Mouse (Mus musculus): Measurements from ENCODE around the gene Mrps26. TPM values are rescaled to one million over a fixed set of nuclear protein-coding genes. Genes with fewer than 3 reads are reported as not detected.

Gene Mrps26
- polyA plus RNA-seq, 1 experiment = 8.8 TPM

DNA sequence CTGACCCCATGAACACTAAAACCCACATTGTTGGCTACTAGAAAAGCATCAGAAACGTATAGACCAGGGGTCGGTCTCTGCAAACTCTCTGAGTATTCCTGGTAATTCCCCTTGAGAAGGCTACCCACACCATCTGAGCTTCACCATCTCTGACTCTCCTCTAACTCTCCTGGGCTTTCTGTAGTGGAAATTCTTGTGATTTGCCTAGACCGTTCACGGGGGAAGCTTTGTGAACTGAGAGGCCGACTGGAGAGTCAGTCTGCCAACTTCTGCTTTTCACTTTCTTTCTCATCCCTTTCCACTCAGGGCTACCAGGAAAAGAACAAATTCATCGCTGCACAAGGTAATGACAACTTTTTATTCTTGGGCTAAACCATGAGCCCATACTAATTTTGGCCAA is 28.5 kb upstream of the Mrps26 start:
- peaks cover 84% of the 10 kb centered on the region for H3K36me3 ChIP-seq (ENCODE audit: control insufficient read depth)
- H3K4me3 ChIP-seq (replicated peaks) = no peak overlapping the region

DNA sequence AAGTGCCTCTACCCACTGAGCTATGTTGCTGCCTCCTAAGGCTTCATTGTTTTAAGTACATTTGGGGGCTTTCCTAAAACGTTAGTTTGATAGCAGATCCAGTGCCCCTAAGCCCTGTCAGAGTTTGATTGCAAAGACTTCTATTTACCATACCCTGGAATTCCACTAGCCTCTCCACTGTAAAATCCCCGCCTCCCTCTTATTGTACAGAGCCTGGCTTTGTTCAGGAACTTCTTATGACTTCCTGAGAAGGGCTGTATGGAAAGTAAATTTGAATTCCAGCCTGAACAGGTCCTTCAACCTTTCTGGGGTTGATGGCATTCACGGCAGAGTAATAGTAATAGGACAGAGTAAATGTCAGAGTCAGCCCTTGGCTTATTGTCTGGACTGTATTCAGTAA is 26.7 kb upstream of the Mrps26 start:
- no peaks in the 10 kb centered on the region for H3K9me3 ChIP-seq (ENCODE audit: control insufficient read depth, low read length)
- H3K36me3 ChIP-seq (ENCODE audit: control insufficient read depth) = peaks cover 90% of the 10 kb centered on the region
- no peaks in the 10 kb centered on the region for H3K4me1 ChIP-seq (ENCODE audit: control insufficient read depth)
- no peak overlapping the region for H3K4me3 ChIP-seq (replicated peaks)
- H3K27me3 ChIP-seq (ENCODE audit: control insufficient read depth) = no peaks in the 10 kb centered on the region
- TF ChIP-seq GATA1 (IDR thresholded peaks at IDR 0.05; ENCODE audit: low read length) (no peak), TAL1 (IDR thresholded peaks at IDR 0.05; ENCODE audit: low read length) (no peak)

More for the DNA sequence above, 28.5 kb upstream of the Mrps26 start:
- no peaks in the 10 kb centered on the region for H3K27me3 ChIP-seq (ENCODE audit: control insufficient read depth)
- H3K9me3 ChIP-seq (ENCODE audit: control insufficient read depth, low read length) = no peaks in the 10 kb centered on the region
- no peak for TF ChIP-seq TAL1 (IDR thresholded peaks at IDR 0.05; ENCODE audit: low read length)
- TF ChIP-seq GATA1 (IDR thresholded peaks at IDR 0.05; ENCODE audit: low read length) = no peak
- no peaks in the 10 kb centered on the region for H3K4me1 ChIP-seq (ENCODE audit: control insufficient read depth)

DNA sequence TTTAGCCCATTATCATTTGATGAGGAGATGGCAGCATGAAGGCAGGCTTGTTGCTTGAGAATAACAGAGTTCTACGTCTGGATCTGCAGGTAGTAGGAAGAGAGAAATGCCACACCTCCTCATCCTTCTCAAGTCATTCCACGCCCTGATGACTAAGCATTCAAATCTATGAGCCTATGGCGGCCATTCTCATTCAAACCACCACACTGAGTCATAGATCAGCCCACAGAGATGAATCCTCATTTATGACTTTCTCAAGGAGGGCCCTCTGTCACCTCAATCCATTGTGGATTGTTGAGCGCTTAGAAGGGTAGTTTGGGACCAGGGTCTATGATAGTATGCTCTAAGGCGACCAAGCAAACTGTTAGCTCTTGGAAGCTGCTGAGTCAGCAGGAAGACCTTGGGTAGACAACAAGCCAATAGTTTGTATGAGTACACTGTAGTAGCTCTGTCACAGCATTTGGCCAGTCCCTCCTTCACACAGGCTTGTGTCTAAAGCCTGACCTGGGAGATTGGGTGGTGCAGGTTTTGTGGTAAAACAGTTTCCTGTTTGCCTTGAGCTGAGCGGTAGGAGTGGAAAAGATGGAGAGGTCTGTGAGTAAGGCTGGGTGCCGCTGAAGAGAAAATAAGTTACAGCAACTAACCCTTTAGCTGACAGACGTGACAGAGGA is 24.5 kb upstream of the Mrps26 start:
- no peaks in the 10 kb centered on the region for H3K9me3 ChIP-seq (ENCODE audit: control insufficient read depth, low read length)
- no peaks in the 10 kb centered on the region for H3K27me3 ChIP-seq (ENCODE audit: control insufficient read depth)
- no peaks in the 10 kb centered on the region for H3K4me1 ChIP-seq (ENCODE audit: control insufficient read depth)
- peaks cover 93% of the 10 kb centered on the region for H3K36me3 ChIP-seq (ENCODE audit: control insufficient read depth)
- TF ChIP-seq GATA1 (IDR thresholded peaks at IDR 0.05; ENCODE audit: low read length) (no peak), TAL1 (IDR thresholded peaks at IDR 0.05; ENCODE audit: low read length) (no peak)
- H3K4me3 ChIP-seq (replicated peaks) = no peak overlapping the region

DNA sequence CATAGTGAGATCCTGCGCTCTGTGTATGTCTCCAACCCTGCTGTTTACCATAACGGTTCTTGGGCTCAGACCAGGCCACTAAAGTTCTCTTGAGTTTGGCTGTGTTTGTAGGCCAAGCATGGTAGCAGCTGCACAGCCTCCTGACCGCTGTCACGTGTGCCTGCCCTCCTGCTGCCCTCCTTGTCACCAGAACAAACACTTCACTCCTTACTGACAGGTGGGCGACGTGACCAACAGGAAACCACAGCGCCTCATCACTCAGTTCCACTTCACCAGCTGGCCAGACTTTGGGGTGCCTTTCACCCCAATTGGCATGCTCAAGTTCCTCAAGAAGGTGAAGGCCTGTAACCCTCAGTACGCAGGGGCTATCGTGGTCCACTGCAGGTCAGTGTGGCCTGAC is 23.3 kb upstream of the Mrps26 start:
- peaks cover 95% of the 10 kb centered on the region for H3K36me3 ChIP-seq (ENCODE audit: control insufficient read depth)
- no peak overlapping the region for H3K4me3 ChIP-seq (replicated peaks)
- no peak for TF ChIP-seq TAL1 (IDR thresholded peaks at IDR 0.05; ENCODE audit: low read length)
- no peak for TF ChIP-seq GATA1 (IDR thresholded peaks at IDR 0.05; ENCODE audit: low read length)
- H3K9me3 ChIP-seq (ENCODE audit: control insufficient read depth, low read length) = no peaks in the 10 kb centered on the region
- H3K27me3 ChIP-seq (ENCODE audit: control insufficient read depth) = no peaks in the 10 kb centered on the region
- H3K4me1 ChIP-seq (ENCODE audit: control insufficient read depth) = peaks cover under 1% of the 10 kb centered on the region

DNA sequence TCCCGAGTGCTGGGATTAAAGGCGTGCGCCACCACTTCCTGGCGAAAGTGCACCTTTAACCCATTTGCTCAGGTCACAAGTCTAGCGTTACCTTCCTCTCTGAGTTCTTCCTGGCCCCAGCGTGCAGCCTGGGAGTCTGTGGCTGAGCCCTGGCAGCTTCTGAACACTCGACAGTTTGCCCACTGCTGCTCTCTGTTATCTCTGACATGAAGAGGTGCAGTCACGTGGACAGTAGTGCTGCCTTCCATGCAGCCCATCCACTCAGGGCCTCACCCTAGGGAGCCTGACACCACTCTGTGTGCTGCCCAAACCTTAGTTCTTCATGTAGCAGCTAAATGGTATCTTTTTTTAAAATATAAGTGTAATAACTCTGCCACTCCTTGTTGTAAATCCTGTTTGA is 16.6 kb upstream of the Mrps26 start:
- Histone ChIP-seq H3K4me1 (ENCODE audit: control insufficient read depth) (peaks cover 13% of the 10 kb centered on the region), H3K9me3 (ENCODE audit: control insufficient read depth, low read length) (no peaks in the 10 kb centered on the region), H3K36me3 (ENCODE audit: control insufficient read depth) (peaks cover 95% of the 10 kb centered on the region), H3K4me3 (replicated peaks) (no peak overlapping the region), H3K27me3 (ENCODE audit: control insufficient read depth) (no peaks in the 10 kb centered on the region)
- TF ChIP-seq TAL1 (IDR thresholded peaks at IDR 0.05; ENCODE audit: low read length) (no peak), GATA1 (IDR thresholded peaks at IDR 0.05; ENCODE audit: low read length) (no peak)

DNA sequence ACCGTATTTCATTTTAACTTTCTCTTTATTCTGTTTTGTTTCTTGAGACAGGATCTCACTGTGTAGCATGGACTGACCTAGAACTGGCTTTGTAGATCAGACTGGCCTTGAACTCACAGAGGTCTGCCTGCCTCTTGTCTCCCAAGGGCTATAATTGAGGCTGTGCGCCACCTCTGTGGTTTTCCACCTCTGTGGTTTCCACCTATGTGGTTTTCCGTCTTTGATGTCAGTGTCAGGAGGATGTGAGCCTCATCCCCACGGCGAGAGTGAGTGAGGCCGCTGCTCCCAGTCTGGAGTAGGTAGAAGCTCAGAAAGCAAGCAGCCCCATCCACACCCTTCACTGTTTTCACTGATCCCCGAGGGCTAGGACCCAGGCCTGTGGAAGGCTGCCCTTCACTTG is 8.7 kb upstream of the Mrps26 start:
- Histone ChIP-seq H3K27me3 (ENCODE audit: control insufficient read depth) (no peaks in the 10 kb centered on the region), H3K36me3 (ENCODE audit: control insufficient read depth) (peaks cover 73% of the 10 kb centered on the region), H3K4me1 (ENCODE audit: control insufficient read depth) (no peaks in the 10 kb centered on the region; the same call in none of the 2 replicates), H3K4me3 (replicated peaks) (no peak overlapping the region), H3K9me3 (ENCODE audit: control insufficient read depth, low read length) (no peaks in the 10 kb centered on the region)
- TF ChIP-seq TAL1 (IDR thresholded peaks at IDR 0.05; ENCODE audit: low read length) (no peak), GATA1 (IDR thresholded peaks at IDR 0.05; ENCODE audit: low read length) (no peak)

DNA sequence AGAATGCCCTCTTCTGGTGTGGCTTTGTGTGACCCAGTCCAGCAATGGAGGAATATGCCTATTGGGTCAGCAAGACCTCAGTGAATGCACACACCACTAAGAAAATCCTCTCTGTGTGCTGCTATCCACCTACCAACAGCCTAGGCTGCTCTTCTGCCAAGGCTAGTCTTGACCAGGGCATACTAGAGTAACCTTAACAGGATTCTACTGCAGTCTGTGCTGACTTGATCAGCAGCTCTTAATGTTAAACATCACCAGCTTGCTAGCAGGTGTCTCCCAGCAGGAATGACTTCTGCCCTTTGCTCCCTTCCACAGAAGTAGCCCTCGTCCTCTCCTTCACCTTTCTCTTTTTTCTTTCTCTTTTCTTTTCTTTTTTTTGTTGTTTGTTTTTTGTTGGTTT is 7.2 kb upstream of the Mrps26 start:
- Histone ChIP-seq H3K36me3 (ENCODE audit: control insufficient read depth) (peaks cover 60% of the 10 kb centered on the region), H3K4me1 (ENCODE audit: control insufficient read depth) (no peaks in the 10 kb centered on the region; the same call in none of the 2 replicates), H3K27me3 (ENCODE audit: control insufficient read depth) (no peaks in the 10 kb centered on the region), H3K9me3 (ENCODE audit: control insufficient read depth, low read length) (no peaks in the 10 kb centered on the region), H3K4me3 (replicated peaks) (no peak overlapping the region)
- TF ChIP-seq GATA1 (IDR thresholded peaks at IDR 0.05; ENCODE audit: low read length) = no peak
- TF ChIP-seq TAL1 (IDR thresholded peaks at IDR 0.05; ENCODE audit: low read length) = no peak

DNA sequence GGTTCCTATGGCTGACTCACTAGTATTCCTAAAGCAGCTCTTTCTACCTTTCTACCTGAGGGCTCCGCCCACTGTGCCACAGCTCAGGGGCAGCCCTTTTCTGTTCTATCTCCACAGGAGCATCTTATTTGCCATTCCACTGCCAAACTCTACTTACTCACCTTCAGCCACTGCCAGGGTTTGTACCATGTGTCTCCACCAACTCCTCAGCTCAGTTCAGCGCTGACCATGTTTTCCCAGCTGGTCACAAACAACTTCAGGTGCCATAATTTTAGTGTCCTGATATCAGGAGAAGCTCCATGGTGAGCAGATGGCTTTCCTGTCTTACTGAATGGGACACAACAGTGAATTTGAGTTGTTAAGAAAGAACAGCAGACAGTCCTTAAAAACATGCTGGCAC is 6.1 kb upstream of the Mrps26 start:
- H3K9me3 ChIP-seq (ENCODE audit: control insufficient read depth, low read length) = no peaks in the 10 kb centered on the region
- TF ChIP-seq TAL1 (IDR thresholded peaks at IDR 0.05; ENCODE audit: low read length) (no peak), GATA1 (IDR thresholded peaks at IDR 0.05; ENCODE audit: low read length) (no peak)
- H3K4me1 ChIP-seq (ENCODE audit: control insufficient read depth) = no peaks in the 10 kb centered on the region; the same call in none of the 2 replicates
- no peak overlapping the region for H3K4me3 ChIP-seq (replicated peaks)
- H3K27me3 ChIP-seq (ENCODE audit: control insufficient read depth) = no peaks in the 10 kb centered on the region
- peaks cover 48% of the 10 kb centered on the region for H3K36me3 ChIP-seq (ENCODE audit: control insufficient read depth)

DNA sequence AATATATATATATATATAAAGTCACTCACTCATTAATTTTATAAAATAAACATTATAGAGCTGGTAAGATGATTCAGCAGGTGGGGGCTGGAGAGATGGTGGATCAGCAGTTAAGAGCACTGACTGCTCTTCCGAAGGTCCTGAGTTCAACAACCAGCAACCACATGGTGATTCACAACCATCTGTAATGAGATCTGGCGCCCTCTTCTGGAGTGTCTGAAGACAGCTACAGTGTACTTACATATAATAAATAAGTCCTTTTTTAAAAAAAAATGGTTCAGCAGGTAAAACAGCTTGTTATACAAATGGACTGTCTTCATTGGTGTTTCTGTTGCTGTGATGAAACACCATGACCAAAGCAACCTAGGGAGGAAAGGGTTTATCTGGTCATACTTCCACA is 5.5 kb upstream of the Mrps26 start:
- no peaks in the 10 kb centered on the region for H3K27me3 ChIP-seq (ENCODE audit: control insufficient read depth)
- H3K4me1 ChIP-seq (ENCODE audit: control insufficient read depth) = peaks cover 5% of the 10 kb centered on the region
- H3K36me3 ChIP-seq (ENCODE audit: control insufficient read depth) = peaks cover 43% of the 10 kb centered on the region
- TF ChIP-seq GATA1 (IDR thresholded peaks at IDR 0.05; ENCODE audit: low read length) = no peak
- no peak for TF ChIP-seq TAL1 (IDR thresholded peaks at IDR 0.05; ENCODE audit: low read length)
- H3K4me3 ChIP-seq (replicated peaks) = no peak overlapping the region
- H3K9me3 ChIP-seq (ENCODE audit: control insufficient read depth, low read length) = no peaks in the 10 kb centered on the region

DNA sequence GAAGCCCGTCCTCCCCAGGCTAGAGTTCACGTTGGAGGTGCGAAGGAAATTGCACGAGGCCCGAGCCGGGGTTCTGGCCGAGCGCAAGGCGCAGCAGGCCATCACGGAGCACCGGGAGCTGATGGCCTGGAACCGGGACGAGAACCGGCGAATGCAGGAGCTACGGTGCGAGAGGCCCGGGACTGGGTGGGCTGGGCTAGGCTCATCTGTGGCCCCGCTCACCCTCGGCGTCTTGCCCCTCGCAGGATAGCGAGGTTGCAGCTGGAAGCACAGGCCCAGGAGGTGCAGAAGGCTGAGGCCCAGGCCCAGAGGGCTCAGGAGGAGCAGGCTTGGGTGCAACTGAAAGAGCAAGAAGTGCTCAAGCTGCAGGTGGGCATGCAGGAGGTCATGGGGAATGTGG is 521 bp downstream of the Mrps26 start:
- Histone ChIP-seq H3K27me3 (ENCODE audit: control insufficient read depth) (no peaks in the 10 kb centered on the region), H3K4me1 (ENCODE audit: control insufficient read depth) (peaks cover 26% of the 10 kb centered on the region), H3K36me3 (ENCODE audit: control insufficient read depth) (peaks cover 24% of the 10 kb centered on the region), H3K4me3 (replicated peaks) (peak overlapping the region; percentile 89), H3K9me3 (ENCODE audit: control insufficient read depth, low read length) (no peaks in the 10 kb centered on the region)
- TF ChIP-seq GATA1 (IDR thresholded peaks at IDR 0.05; ENCODE audit: low read length) (no peak), TAL1 (IDR thresholded peaks at IDR 0.05; ENCODE audit: low read length) (no peak)
